Mouse (Mus musculus) testis, adult 2 months (tissue): ENCODE measurements at regions not wholly inside any gene's neighbourhood (a gene's known extent, or its start where the extent isn't known, plus 50 kb on each side); places are given as distances from the start of the nearest gene placed in this dataset.
A peak's percentile ranks its signal among the peaks of the same experiment; 100 is the strongest.

Source experiments
- CTCF ChIP-seq: fragments of 200-500 bp; IDR thresholded peaks from 2 replicates; pipeline ENCODE4 v1.5.1; 2012; ENCODE audit warnings: low read depth, mild to moderate bottlenecking, inconsistent platforms, low read length, moderate library complexity; ENCODE audit not compliant: control insufficient read depth, insufficient read depth, insufficient replicate concordance
- POLR2A ChIP-seq: fragments of 200-500 bp; IDR thresholded peaks from 2 replicates; pipeline ENCODE4 v1.6.1; 2012; ENCODE audit warnings: low read depth, mild to moderate bottlenecking, inconsistent platforms, low read length, moderate library complexity; ENCODE audit not compliant: control insufficient read depth

GRCm38 (mm10) chr13:32493309-32493708 is 154.8 kb upstream of the Gmds start:
- TF ChIP-seq POLR2A (no peak), CTCF (peak; percentile 51; the same call in 1 of the 2 replicates)
